Mouse (Mus musculus): ENCODE measurements around the gene Lzts2. TPM values are rescaled to one million over a fixed set of nuclear protein-coding genes. Genes with fewer than 3 reads are reported as not detected.

Gene Lzts2
- polyA plus RNA-seq, 1 experiment from 2014 or later: 29.1 TPM

- peak; percentile 88 for ATAC-seq (ENCODE audit: low read depth)
- WGBS: 0% methylated on average over 26 of the region's 26 CpGs
- H3K4me2 ChIP-seq: peak within 1 kb of the TSS; percentile 81
- H3K9me3 ChIP-seq: no peaks in the 10 kb centered on the region
- H3K9ac ChIP-seq: peak within 1 kb of the TSS; percentile 82
- peaks cover 44% of the 10 kb centered on the region for H3K4me1 ChIP-seq (replicated peaks)
- H3K27ac ChIP-seq (replicated peaks): peak within 1 kb of the TSS; percentile 93
- H3K36me3 ChIP-seq: peaks cover 30% of the 10 kb centered on the region
- peaks cover 27% of the 10 kb centered on the region for H3K27me3 ChIP-seq
- peak within 1 kb of the TSS; percentile 59 for H3K4me3 ChIP-seq
Observed at GRCm38 (mm10) chr19:45047417-45047934, 33.3 kb downstream of the Lzts2 start, which contains the start of gene Sfxn3. TSS of gene Sfxn3 (plus strand) at chr19:45047503.

DNA sequence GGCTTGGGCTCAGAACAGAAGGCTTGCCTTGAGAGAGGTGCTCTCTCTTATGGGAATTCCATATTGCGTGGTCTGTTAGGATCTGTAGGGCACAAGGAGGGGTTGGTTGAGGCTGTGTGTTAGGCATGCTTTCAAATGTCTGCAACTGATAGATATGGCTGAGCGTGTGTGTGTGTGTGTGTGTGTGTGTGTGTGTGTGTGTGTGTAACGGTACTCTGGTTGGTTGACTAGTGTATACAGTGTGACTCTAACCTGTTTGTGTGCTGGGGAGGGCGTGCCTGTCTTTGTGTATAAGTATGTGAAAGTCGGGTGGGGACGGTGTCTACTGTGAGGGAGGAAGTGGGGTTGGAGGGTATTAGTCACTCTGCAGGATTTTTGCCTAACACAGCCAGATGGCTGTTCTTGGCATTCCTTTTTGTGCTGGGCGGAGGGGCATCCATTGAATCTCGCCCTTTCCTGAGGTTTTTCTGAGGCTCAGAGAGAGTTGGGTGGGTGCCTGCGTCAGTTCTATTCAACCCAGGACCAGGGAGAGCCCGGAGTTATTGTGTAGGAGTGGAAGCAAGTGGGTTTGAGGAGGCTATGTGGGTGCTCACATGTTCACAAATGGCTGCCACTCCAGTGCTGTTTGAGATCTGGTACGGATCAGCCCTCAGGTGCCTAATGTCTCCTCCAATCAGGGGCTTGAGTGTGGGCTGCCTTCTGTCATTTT lies 33.9 kb downstream of the Lzts2 start:
- 43% methylated on average over 11 of the region's 11 CpGs for WGBS

GRCm38 (mm10) chr19:45048644-45049365 lies 34.6 kb downstream of the Lzts2 start:
- H3K9ac ChIP-seq: peak overlapping the region; percentile 82
- peaks cover 44% of the 10 kb centered on the region for H3K36me3 ChIP-seq
- H3K4me3 ChIP-seq: peak overlapping the region; percentile 59
- H3K4me2 ChIP-seq: peak overlapping the region; percentile 81
- peaks cover 44% of the 10 kb centered on the region for H3K4me1 ChIP-seq (replicated peaks)
- H3K9me3 ChIP-seq: no peaks in the 10 kb centered on the region
- peak overlapping the region; percentile 93 for H3K27ac ChIP-seq (replicated peaks)
- no peak for ATAC-seq (ENCODE audit: low read depth)
- WGBS: 85% methylated on average over 12 of the region's 12 CpGs
- peaks cover 22% of the 10 kb centered on the region for H3K27me3 ChIP-seq

More for the DNA sequence above, 33.9 kb downstream of the Lzts2 start:
- Histone ChIP-seq H3K9ac (peak overlapping the region; percentile 82), H3K9me3 (no peaks in the 10 kb centered on the region), H3K4me1 (replicated peaks) (peaks cover 44% of the 10 kb centered on the region), H3K36me3 (peaks cover 37% of the 10 kb centered on the region), H3K4me3 (peak overlapping the region; percentile 59), H3K4me2 (peak overlapping the region; percentile 81), H3K27ac (replicated peaks) (peak overlapping the region; percentile 93), H3K27me3 (peaks cover 26% of the 10 kb centered on the region)
- peak; percentile 75 for ATAC-seq (ENCODE audit: low read depth)

DNA sequence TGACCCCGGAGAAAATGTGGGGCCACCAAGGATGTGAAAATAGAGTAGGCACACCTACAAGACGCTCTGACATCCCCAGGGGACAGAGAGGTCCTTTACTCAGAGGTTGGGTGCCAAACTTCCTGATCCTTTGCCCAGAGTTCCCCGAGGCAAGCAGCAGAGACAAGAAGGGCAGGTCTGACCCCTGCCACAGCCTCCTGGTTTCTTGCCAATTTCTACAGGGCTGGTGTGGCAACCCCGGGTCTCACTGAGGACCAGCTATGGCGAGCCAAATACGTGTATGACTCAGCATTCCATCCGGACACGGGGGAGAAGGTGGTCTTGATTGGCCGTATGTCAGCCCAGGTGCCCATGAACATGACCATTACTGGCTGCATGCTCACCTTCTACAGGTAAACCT lies 35.3 kb downstream of the Lzts2 start:
- Histone ChIP-seq H3K9ac (0 out of 2 replicates have a peak overlapping the region, but pooled peaks have one; percentile 12), H3K4me3 (no peak overlapping the region; the same call in 1 of the 2 replicates)
- no peak for ATAC-seq (ENCODE audit: low read depth)

GRCm38 (mm10) chr19:45053451-45053850 lies 39.2 kb downstream of the Lzts2 start:
- WGBS: 89% methylated on average over 8 of the region's 8 CpGs
- H3K27me3 ChIP-seq: no peaks in the 10 kb centered on the region
- no peak overlapping the region for H3K4me3 ChIP-seq
- ATAC-seq (ENCODE audit: low read depth): no peak
- H3K4me1 ChIP-seq (replicated peaks): peaks cover 44% of the 10 kb centered on the region
- peaks cover 60% of the 10 kb centered on the region for H3K36me3 ChIP-seq
- no peak overlapping the region for H3K27ac ChIP-seq (replicated peaks)
- no peaks in the 10 kb centered on the region for H3K9me3 ChIP-seq
- H3K4me2 ChIP-seq: no peak overlapping the region
- H3K9ac ChIP-seq: no peak overlapping the region

More for the DNA sequence above, 35.3 kb downstream of the Lzts2 start:
- Histone ChIP-seq H3K36me3 (peaks cover 51% of the 10 kb centered on the region), H3K27ac (replicated peaks) (no peak overlapping the region), H3K9me3 (no peaks in the 10 kb centered on the region), H3K4me2 (peak overlapping the region; percentile 81), H3K4me1 (replicated peaks) (peaks cover 42% of the 10 kb centered on the region), H3K27me3 (peaks cover 17% of the 10 kb centered on the region)
- 78% methylated on average over 9 of the region's 9 CpGs for WGBS

- 83% methylated on average over 6 of the region's 6 CpGs for WGBS
- no peak overlapping the region for H3K4me2 ChIP-seq
- H3K27me3 ChIP-seq: no peaks in the 10 kb centered on the region
- H3K4me1 ChIP-seq (replicated peaks): peaks cover 36% of the 10 kb centered on the region
- no peak overlapping the region for H3K4me3 ChIP-seq
- no peak for ATAC-seq (ENCODE audit: low read depth)
- no peaks in the 10 kb centered on the region for H3K9me3 ChIP-seq
- H3K27ac ChIP-seq (replicated peaks): no peak overlapping the region
- H3K9ac ChIP-seq: no peak overlapping the region
- peaks cover 54% of the 10 kb centered on the region for H3K36me3 ChIP-seq
Observed at GRCm38 (mm10) chr19:45054892-45055690, 40.9 kb downstream of the Lzts2 start.

DNA sequence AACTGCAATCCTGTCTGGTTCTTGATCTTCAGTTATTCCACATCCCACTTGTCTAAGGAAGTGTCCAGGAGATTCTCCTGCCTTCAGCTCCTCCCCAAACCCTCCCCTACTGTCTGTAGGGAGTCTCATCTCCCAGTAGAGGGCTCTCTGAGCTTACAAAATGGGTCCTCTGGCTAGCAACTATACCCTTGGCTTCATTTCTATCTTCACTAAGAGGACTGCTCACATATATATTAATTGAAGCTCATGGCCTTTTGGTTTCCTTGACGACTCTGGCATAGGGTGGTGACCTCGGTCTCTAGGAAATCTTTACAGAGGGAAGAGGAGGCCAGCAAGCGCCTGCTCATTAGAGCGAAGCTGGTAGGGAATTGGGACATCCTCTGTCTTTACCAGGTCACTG lies 42.1 kb downstream of the Lzts2 start:
- Histone ChIP-seq H3K4me3 (no peak overlapping the region), H3K27me3 (no peaks in the 10 kb centered on the region), H3K9me3 (no peaks in the 10 kb centered on the region), H3K36me3 (peaks cover 41% of the 10 kb centered on the region), H3K4me1 (replicated peaks) (peaks cover 30% of the 10 kb centered on the region), H3K4me2 (peak overlapping the region; percentile 92), H3K9ac (no peak overlapping the region), H3K27ac (replicated peaks) (0 out of 2 replicates have a peak overlapping the region, but pooled peaks have one; percentile 54)
- no peak for ATAC-seq (ENCODE audit: low read depth)
- 50% methylated on average over 4 of the region's 4 CpGs for WGBS

DNA sequence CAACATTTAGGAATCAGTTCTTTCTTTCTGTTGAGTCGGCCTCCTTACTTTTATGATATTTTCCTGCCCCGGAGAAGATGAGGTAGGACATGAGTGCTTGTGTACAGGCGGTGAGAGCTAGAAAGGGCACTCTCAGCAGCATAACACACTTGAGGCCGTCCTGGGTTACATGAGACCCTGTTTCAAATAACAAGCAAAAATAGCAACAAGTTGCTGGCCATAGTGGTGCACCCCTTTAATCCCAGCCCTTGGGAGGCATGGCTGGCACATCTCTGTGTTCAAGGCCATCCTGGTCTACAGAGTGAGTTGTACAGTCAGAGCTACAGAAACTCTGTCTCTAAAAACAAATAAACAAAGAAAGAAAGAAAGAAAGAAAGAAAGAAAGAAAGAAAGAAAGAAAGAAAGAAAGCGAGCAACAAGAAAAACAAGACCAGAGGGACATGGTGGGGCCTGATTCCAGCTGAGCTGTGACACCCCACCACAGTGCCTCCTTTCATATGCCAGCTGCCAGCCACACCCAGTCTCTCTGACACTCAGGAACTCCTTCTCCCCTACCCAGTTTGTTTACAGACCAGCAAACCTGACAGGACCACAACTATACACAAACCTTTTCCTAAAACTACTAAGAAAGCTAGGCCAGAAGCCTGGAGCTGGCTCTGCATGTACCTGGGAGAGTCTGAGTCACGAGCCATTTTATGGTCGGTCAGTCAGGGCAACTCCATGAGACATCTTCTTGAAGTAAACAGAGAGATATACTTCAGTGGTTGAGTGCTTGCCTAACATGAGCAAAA lies 42.9 kb downstream of the Lzts2 start:
- Histone ChIP-seq H3K27me3 (no peaks in the 10 kb centered on the region), H3K4me2 (peak overlapping the region; percentile 92), H3K9me3 (no peaks in the 10 kb centered on the region), H3K9ac (peak overlapping the region; percentile 94), H3K27ac (replicated peaks) (peak overlapping the region; percentile 98), H3K36me3 (peaks cover 33% of the 10 kb centered on the region), H3K4me3 (peak overlapping the region; percentile 65), H3K4me1 (replicated peaks) (peaks cover 30% of the 10 kb centered on the region)
- WGBS: 81% methylated on average over 7 of the region's 7 CpGs
- no peak for ATAC-seq (ENCODE audit: low read depth)

- peak overlapping the region; percentile 65 for H3K4me3 ChIP-seq
- peak overlapping the region; percentile 94 for H3K9ac ChIP-seq
- no peaks in the 10 kb centered on the region for H3K27me3 ChIP-seq
- peaks cover 30% of the 10 kb centered on the region for H3K4me1 ChIP-seq (replicated peaks)
- H3K4me2 ChIP-seq: peak overlapping the region; percentile 92
- H3K9me3 ChIP-seq: no peaks in the 10 kb centered on the region
- WGBS: 52% methylated on average over 7 of the region's 7 CpGs
- ATAC-seq (ENCODE audit: low read depth): no peak
- peak overlapping the region; percentile 98 for H3K27ac ChIP-seq (replicated peaks)
- H3K36me3 ChIP-seq: peaks cover 27% of the 10 kb centered on the region
Observed at GRCm38 (mm10) chr19:45057724-45058112, 43.5 kb downstream of the Lzts2 start.

DNA sequence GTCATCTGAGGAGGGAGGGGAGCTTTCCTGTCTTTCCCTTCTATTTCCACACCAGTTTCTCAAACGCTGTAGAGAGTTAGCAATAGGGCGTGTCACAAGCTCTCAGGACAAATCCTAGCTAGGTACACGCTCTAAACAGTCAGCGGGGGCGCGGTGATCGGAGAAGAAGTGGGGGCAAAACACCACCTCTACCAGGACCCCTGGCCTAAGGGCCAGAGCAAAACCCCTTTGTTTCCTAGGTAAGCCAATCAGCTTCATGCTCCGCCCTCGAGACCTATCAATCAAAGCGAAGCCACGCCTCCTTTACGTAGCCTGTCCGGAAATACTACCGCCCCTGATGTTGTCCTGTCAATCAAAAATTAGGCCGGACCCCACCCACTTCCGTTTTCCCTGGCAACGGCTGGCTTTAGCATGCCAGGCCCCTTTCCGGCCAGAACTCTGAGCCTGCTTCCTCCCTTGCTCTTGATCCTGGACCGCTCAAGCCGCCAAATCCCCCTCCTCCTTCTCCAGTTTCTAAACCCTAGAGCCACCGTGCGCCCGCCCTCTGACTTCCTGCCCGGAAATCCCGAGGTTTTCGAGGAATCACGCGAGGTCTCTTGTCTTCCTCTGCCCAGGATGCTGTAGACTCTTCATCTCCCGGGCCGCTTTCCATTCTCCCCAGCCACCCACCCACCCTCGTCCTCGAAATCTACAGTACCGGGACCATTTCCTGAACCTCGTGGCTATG lies 44.1 kb downstream of the Lzts2 start:
- peak overlapping the region; percentile 94 for H3K9ac ChIP-seq
- H3K9me3 ChIP-seq: no peaks in the 10 kb centered on the region
- ATAC-seq (ENCODE audit: low read depth): peak; percentile 95
- peak overlapping the region; percentile 92 for H3K4me2 ChIP-seq
- peak overlapping the region; percentile 65 for H3K4me3 ChIP-seq
- H3K27me3 ChIP-seq: no peaks in the 10 kb centered on the region
- peak overlapping the region; percentile 98 for H3K27ac ChIP-seq (replicated peaks)
- under 1% methylated on average over 34 of the region's 34 CpGs for WGBS
- peaks cover 22% of the 10 kb centered on the region for H3K36me3 ChIP-seq
- peaks cover 30% of the 10 kb centered on the region for H3K4me1 ChIP-seq (replicated peaks)

Measured in neural tube, embryonic 13.5 days (tissue).